Mouse (Mus musculus): Measurements from ENCODE around the gene Gm45015. TPM values are rescaled to one million over a fixed set of nuclear protein-coding genes. Genes with fewer than 3 reads are reported as not detected.

Gene Gm45015
- polyA plus RNA-seq (2015; fragmentation: Nextera tagmentation; extraction: Ambion mirVana), result not detected in 2 replicates

DNA sequence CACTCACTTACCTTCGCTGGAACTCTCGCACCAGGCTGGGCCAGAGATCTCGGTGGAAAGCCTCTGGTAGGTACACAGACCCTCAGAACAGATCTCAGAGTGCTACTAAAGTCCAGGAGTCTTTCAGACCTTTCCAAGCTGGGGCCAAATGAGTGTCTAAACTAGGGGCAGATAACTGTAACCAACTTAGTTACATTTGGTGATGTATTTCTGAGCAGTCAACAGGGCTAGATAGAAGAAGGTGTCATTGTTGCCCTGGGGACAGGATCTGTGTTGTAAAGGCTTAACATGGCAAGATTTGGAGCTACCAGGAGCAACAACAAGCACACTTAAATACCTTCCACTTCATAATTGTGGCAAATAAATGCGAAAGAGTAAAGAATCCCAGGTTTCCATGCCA lies at the start of gene Gm45015:
TSS of gene Gm45015 (minus strand) at position 101 of the 400 bp plus-strand sequence.
- Histone ChIP-seq H3K27ac (ENCODE audit: low read depth) (no peak within 1 kb of the TSS), H3K9me3 (ENCODE audit: low read length) (no peaks in the 10 kb centered on the region), H3K4me1 (ENCODE audit: insufficient read depth) (no peaks in the 10 kb centered on the region), H3K4me3 (ENCODE audit: low read depth, low read length) (no peak within 1 kb of the TSS), H3K36me3 (replicated peaks; ENCODE audit: insufficient read depth, low read length) (no peaks in the 10 kb centered on the region), H3K27me3 (ENCODE audit: insufficient read depth, low read length) (no peaks in the 10 kb centered on the region), H3K4me2 (ENCODE audit: low read depth, low read length) (no peak within 1 kb of the TSS), H3K9ac (replicated peaks) (no peak within 1 kb of the TSS)
- DNase-seq, result no peak
- TF ChIP-seq CTCF (IDR thresholded peaks at IDR 0.05; ENCODE audit: low read depth) (no peak), EP300 (IDR thresholded peaks at IDR 0.05; ENCODE audit: low read depth) (no peak)
- ATAC-seq, result no peak
- WGBS (ENCODE audit: insufficient replicate concordance), result 78% methylated on average over 4 of the region's 4 CpGs

- ATAC-seq, result no peak
- Histone ChIP-seq H3K9ac (replicated peaks) (no peak overlapping the region), H3K9me3 (ENCODE audit: low read length) (no peaks in the 10 kb centered on the region), H3K27me3 (ENCODE audit: insufficient read depth, low read length) (no peaks in the 10 kb centered on the region), H3K4me2 (ENCODE audit: low read depth, low read length) (no peak overlapping the region), H3K27ac (ENCODE audit: low read depth) (no peak overlapping the region), H3K4me3 (ENCODE audit: low read depth, low read length) (no peak overlapping the region), H3K4me1 (ENCODE audit: insufficient read depth) (no peaks in the 10 kb centered on the region), H3K36me3 (replicated peaks; ENCODE audit: insufficient read depth, low read length) (no peaks in the 10 kb centered on the region)
- TF ChIP-seq EP300 (IDR thresholded peaks at IDR 0.05; ENCODE audit: low read depth) (no peak), CTCF (IDR thresholded peaks at IDR 0.05; ENCODE audit: low read depth) (no peak)
- WGBS (ENCODE audit: insufficient replicate concordance), result 22% methylated on average over 1 of the region's 1 CpGs
- DNase-seq, result no peak
Observed at GRCm38 (mm10) chrX:73384924-73385323, 48.3 kb upstream of the Gm45015 start.

GRCm38 (mm10) chrX:73384419-73384818 lies 47.8 kb upstream of the Gm45015 start:
- no peak for DNase-seq
- TF ChIP-seq EP300 (IDR thresholded peaks at IDR 0.05; ENCODE audit: low read depth), result no peak
- TF ChIP-seq CTCF (IDR thresholded peaks at IDR 0.05; ENCODE audit: low read depth), result no peak
- WGBS (ENCODE audit: insufficient replicate concordance), result 69% methylated on average over 6 of the region's 6 CpGs

DNA sequence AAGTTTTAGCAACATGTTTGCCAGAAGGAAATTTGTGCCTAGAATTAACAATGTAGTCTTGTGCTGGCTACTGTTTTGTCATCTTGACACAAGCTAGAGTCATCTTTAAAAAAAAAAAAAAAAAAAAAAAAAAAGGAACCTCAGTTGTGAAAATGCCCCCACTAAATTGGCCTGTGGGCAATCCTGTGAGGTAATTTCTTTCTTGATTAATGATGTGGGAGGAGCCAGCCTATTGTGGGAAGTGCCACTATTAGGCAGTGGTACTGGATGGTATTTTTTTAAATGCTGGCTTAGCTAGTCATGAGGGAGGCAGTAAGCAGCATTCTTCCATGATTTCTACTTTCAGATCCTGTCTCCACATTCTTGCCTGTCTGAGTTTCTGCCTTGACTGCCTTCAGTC lies 26.7 kb upstream of the Gm45015 start:
- H3K9me3 ChIP-seq (ENCODE audit: low read length), result no peaks in the 10 kb centered on the region
- no peak overlapping the region for H3K27ac ChIP-seq (ENCODE audit: low read depth)
- H3K4me3 ChIP-seq (ENCODE audit: low read depth, low read length), result no peak overlapping the region
- no peaks in the 10 kb centered on the region for H3K27me3 ChIP-seq (ENCODE audit: insufficient read depth, low read length)
- ATAC-seq (no peak), DNase-seq (no peak)
- no peak overlapping the region for H3K4me2 ChIP-seq (ENCODE audit: low read depth, low read length)
- H3K9ac ChIP-seq (replicated peaks), result no peak overlapping the region
- no peaks in the 10 kb centered on the region for H3K36me3 ChIP-seq (replicated peaks; ENCODE audit: insufficient read depth, low read length)
- H3K4me1 ChIP-seq (ENCODE audit: insufficient read depth), result no peaks in the 10 kb centered on the region
- TF ChIP-seq EP300 (IDR thresholded peaks at IDR 0.05; ENCODE audit: low read depth), result no peak
- TF ChIP-seq CTCF (IDR thresholded peaks at IDR 0.05; ENCODE audit: low read depth), result no peak

More at GRCm38 (mm10) chrX:73384419-73384818, 47.8 kb upstream of the Gm45015 start:
- Histone ChIP-seq H3K9me3 (ENCODE audit: low read length) (no peaks in the 10 kb centered on the region), H3K4me3 (ENCODE audit: low read depth, low read length) (no peak overlapping the region), H3K36me3 (replicated peaks; ENCODE audit: insufficient read depth, low read length) (no peaks in the 10 kb centered on the region), H3K27ac (ENCODE audit: low read depth) (no peak overlapping the region), H3K27me3 (ENCODE audit: insufficient read depth, low read length) (no peaks in the 10 kb centered on the region), H3K9ac (replicated peaks) (no peak overlapping the region), H3K4me1 (ENCODE audit: insufficient read depth) (no peaks in the 10 kb centered on the region), H3K4me2 (ENCODE audit: low read depth, low read length) (no peak overlapping the region)
- no peak for ATAC-seq

DNA sequence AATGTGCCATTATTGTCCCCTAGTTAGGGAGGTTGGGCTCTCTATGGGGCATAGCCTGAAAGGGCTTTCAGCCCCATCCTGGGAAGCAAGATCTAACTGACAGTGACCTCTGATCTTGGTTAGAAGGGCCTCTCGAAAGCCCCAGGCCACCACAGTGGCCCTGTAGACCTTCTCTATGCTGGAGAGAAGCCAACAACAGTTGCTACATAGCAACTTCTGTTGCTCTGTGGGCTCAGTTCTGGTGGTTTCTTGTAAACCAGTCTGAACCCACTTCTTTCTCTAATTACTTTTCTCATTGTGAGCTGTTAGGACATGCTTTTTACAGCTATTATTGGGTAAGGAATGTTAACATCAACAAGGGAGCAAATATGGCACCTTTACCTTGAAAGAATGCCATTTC lies 20.1 kb upstream of the Gm45015 start:
- DNase-seq, result no peak
- H3K9me3 ChIP-seq (ENCODE audit: low read length), result no peaks in the 10 kb centered on the region
- no peaks in the 10 kb centered on the region for H3K27me3 ChIP-seq (ENCODE audit: insufficient read depth, low read length)
- no peak overlapping the region for H3K27ac ChIP-seq (ENCODE audit: low read depth)
- TF ChIP-seq EP300 (IDR thresholded peaks at IDR 0.05; ENCODE audit: low read depth) (no peak), CTCF (IDR thresholded peaks at IDR 0.05; ENCODE audit: low read depth) (no peak)
- no peak overlapping the region for H3K4me2 ChIP-seq (ENCODE audit: low read depth, low read length)
- H3K36me3 ChIP-seq (replicated peaks; ENCODE audit: insufficient read depth, low read length), result peaks cover 14% of the 10 kb centered on the region
- no peak for ATAC-seq
- H3K4me3 ChIP-seq (ENCODE audit: low read depth, low read length), result no peak overlapping the region
- WGBS (ENCODE audit: insufficient replicate concordance), result 67% methylated on average over 1 of the region's 1 CpGs
- H3K4me1 ChIP-seq (ENCODE audit: insufficient read depth), result no peaks in the 10 kb centered on the region
- H3K9ac ChIP-seq (replicated peaks), result no peak overlapping the region

DNA sequence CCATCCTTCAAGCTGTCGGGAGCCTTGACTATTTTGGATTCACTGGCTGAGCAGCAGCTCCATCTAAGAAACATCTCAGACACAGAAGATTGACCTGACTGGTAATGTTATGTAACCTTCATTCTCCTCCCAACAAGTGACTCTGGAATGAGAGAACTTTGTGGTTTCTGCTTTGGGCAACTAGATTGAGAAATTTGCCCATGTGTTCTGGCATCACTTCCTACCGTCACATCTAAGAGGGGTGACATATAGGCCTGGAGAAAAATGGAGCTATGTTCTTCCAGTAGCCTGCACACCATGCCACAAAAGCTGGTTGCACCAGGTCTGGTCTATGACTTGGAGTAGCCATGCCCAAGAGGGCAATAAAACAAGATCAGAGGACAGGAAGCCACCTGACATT lies 19.5 kb upstream of the Gm45015 start:
- no peaks in the 10 kb centered on the region for H3K27me3 ChIP-seq (ENCODE audit: insufficient read depth, low read length)
- H3K4me1 ChIP-seq (ENCODE audit: insufficient read depth), result no peaks in the 10 kb centered on the region
- TF ChIP-seq EP300 (IDR thresholded peaks at IDR 0.05; ENCODE audit: low read depth) (no peak), CTCF (IDR thresholded peaks at IDR 0.05; ENCODE audit: low read depth) (no peak)
- no peaks in the 10 kb centered on the region for H3K9me3 ChIP-seq (ENCODE audit: low read length)
- no peak overlapping the region for H3K9ac ChIP-seq (replicated peaks)
- no peak for DNase-seq
- peaks cover 19% of the 10 kb centered on the region for H3K36me3 ChIP-seq (replicated peaks; ENCODE audit: insufficient read depth, low read length)
- ATAC-seq, result no peak
- no peak overlapping the region for H3K27ac ChIP-seq (ENCODE audit: low read depth)
- WGBS (ENCODE audit: insufficient replicate concordance), result 85% methylated on average over 2 of the region's 2 CpGs
- H3K4me3 ChIP-seq (ENCODE audit: low read depth, low read length), result no peak overlapping the region
- H3K4me2 ChIP-seq (ENCODE audit: low read depth, low read length), result no peak overlapping the region

DNA sequence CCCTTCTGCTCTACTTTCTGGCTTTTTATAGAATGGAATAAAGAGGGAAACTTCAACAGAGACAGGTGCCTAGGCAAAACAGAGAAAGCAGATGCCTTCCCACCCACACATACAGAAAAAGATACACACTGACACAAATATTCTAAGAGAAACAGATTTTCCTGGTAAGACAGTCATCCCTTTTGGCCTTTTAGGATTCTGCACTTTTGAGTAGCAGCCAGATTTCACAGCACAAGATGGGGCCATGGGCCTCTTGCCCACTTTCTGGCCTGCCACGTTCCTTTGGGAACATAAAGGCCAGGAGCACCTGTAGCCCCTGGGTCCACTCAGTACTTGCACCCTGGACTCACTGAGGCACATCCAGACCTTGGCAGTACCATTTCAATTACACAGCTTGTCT lies 7.7 kb upstream of the Gm45015 start:
- WGBS (ENCODE audit: insufficient replicate concordance), result 69% methylated on average over 1 of the region's 1 CpGs
- H3K4me1 ChIP-seq (ENCODE audit: insufficient read depth), result no peaks in the 10 kb centered on the region
- no peak overlapping the region for H3K4me3 ChIP-seq (ENCODE audit: low read depth, low read length)
- TF ChIP-seq CTCF (IDR thresholded peaks at IDR 0.05; ENCODE audit: low read depth), result no peak
- TF ChIP-seq EP300 (IDR thresholded peaks at IDR 0.05; ENCODE audit: low read depth), result no peak
- no peak overlapping the region for H3K27ac ChIP-seq (ENCODE audit: low read depth)
- H3K9ac ChIP-seq (replicated peaks), result no peak overlapping the region
- H3K9me3 ChIP-seq (ENCODE audit: low read length), result no peaks in the 10 kb centered on the region
- H3K4me2 ChIP-seq (ENCODE audit: low read depth, low read length), result no peak overlapping the region
- ATAC-seq (no peak), DNase-seq (no peak)
- H3K36me3 ChIP-seq (replicated peaks; ENCODE audit: insufficient read depth, low read length), result no peaks in the 10 kb centered on the region
- H3K27me3 ChIP-seq (ENCODE audit: insufficient read depth, low read length), result no peaks in the 10 kb centered on the region

All from liver, postnatal 0 days (tissue).